Mouse (Mus musculus) cortical plate, adult 2 months (tissue): Measurements from ENCODE around the gene Timmdc1.

Source experiments
- CTCF ChIP-seq: fragments of 200-500 bp; IDR thresholded peaks from 2 replicates; pipeline ENCODE4 v1.5.1; 2011; ENCODE audit warnings: mild to moderate bottlenecking, control low read depth, low read length; ENCODE audit not compliant: insufficient read depth; ENCODE audit errors: extremely low read depth
- POLR2A ChIP-seq: fragments of 200-500 bp; IDR thresholded peaks from 2 replicates; pipeline ENCODE4 v1.6.1; 2011; ENCODE audit warnings: mild to moderate bottlenecking, low read length, control low read depth; ENCODE audit not compliant: insufficient read depth; ENCODE audit errors: extremely low read depth

GRCm38 (mm10) chr16:38471697-38472506 lies 50.6 kb downstream of the Timmdc1 start:
- TF ChIP-seq CTCF (no peak), POLR2A (no peak)
